Mouse (Mus musculus) limb, embryonic 14.5 days (tissue): ENCODE results near the gene Zfp366. TPM values are rescaled to one million over a fixed set of nuclear protein-coding genes. Genes with fewer than 3 reads are reported as not detected.

Source experiments
- ATAC-seq: fragments of 200-750 bp; cut with Nextera tagmentation; 2 replicates; pipeline ENCODE4 v1.8.0; 2017; ENCODE audit warnings: low read depth, moderate number of reproducible peaks, moderate TSS enrichment; ENCODE audit not compliant: low FRiP score
- DNase-seq: peaks from one replicate; pipeline ENCODE4 v3.0.0-alpha.2; 2015; ENCODE audit warnings: low spot score
- H3K27ac ChIP-seq: fragments of 300-500 bp; sonication (generic); replicated peaks from 2 replicates; pipeline ENCODE4 v1.5.1; 2014; ENCODE audit warnings: low read depth, mild to moderate bottlenecking, low read length, moderate library complexity, mixed read lengths
- H3K27me3 ChIP-seq: fragments of 300-500 bp; sonication (generic); 2 replicates; pipeline ENCODE4 v1.6.1; 2014; ENCODE audit warnings: low read length, mixed read lengths; ENCODE audit not compliant: control insufficient read depth, insufficient read depth
- H3K36me3 ChIP-seq: fragments of 300-500 bp; sonication (generic); 2 replicates; pipeline ENCODE4 v1.6.1; 2014; ENCODE audit warnings: mild to moderate bottlenecking, low read length, moderate library complexity, mixed read lengths; ENCODE audit not compliant: control insufficient read depth, insufficient read depth
- H3K4me1 ChIP-seq: fragments of 300-500 bp; sonication (generic); 2 replicates; pipeline ENCODE4 v1.6.1; 2014; ENCODE audit warnings: antibody characterized with exemption, low read length, mixed read lengths; ENCODE audit not compliant: control insufficient read depth, insufficient read depth
- H3K4me2 ChIP-seq: fragments of 300-500 bp; sonication (generic); replicated peaks from 2 replicates; pipeline ENCODE4 v1.6.1; 2014; ENCODE audit warnings: low read depth, mild to moderate bottlenecking, low read length, moderate library complexity; ENCODE audit not compliant: severe bottlenecking
- H3K4me3 ChIP-seq: fragments of 300-500 bp; sonication (generic); replicated peaks from 2 replicates; pipeline ENCODE4 v1.5.1; 2014; ENCODE audit warnings: low read length
- H3K9ac ChIP-seq: fragments of 300-500 bp; sonication (generic); 2 replicates; pipeline ENCODE4 v1.6.1; 2014; ENCODE audit warnings: mild to moderate bottlenecking, low read depth, low read length, moderate library complexity; ENCODE audit not compliant: severe bottlenecking
- H3K9me3 ChIP-seq: fragments of 300-500 bp; sonication (generic); 2 replicates; pipeline ENCODE4 v1.6.1; 2016; ENCODE audit warnings: low read length; ENCODE audit not compliant: control insufficient read depth
- POLR2A ChIP-seq: fragments of 200-500 bp; IDR thresholded peaks from 2 replicates; pipeline ENCODE4 v1.8.0; 2012; ENCODE audit warnings: inconsistent platforms, mild to moderate bottlenecking, moderate library complexity, borderline replicate concordance; ENCODE audit not compliant: insufficient read depth, insufficient read length; ENCODE audit errors: extremely low read depth
- whole genome bisulfite sequencing: fragments of 180-500 bp; shearing (Covaris S2); extraction: QIAGEN DNeasy Blood & Tissue Kit; methylation state at CpG from one replicate; pipeline ENCODE4 v1.1.7; 2014; 5-methylcytosine and 5-hydroxymethylcytosine counted together
- polyA plus RNA-seq, 2 experiments: library from polyadenylated mRNA; depleted of rRNA in 1 of 2; stranded (reverse) in 1 of 2; unstranded in 1 of 2; fragments of >200 nt; fragmentation: Nextera tagmentation in 1 of 2; extraction: Ambion mirVana in 1 of 2; gene quantifications; 2 replicates each; pipeline versions ENCODE4 v1.2.1 to v1.2.3; 2012 to 2014

Zfp366 gene
- polyA plus RNA-seq, 2 experiments = 0.73 to 2.5 TPM

- ATAC-seq = no peak
- Histone ChIP-seq H3K9ac (no peak overlapping the region), H3K4me2 (no peak overlapping the region), H3K9me3 (no peaks in the 10 kb centered on the region), H3K4me1 (peaks cover 16% of the 10 kb centered on the region), H3K27me3 (no peaks in the 10 kb centered on the region), H3K27ac (0 out of 2 replicates have a peak overlapping the region, but pooled peaks have one; percentile 6), H3K36me3 (no peaks in the 10 kb centered on the region), H3K4me3 (no peak overlapping the region)
- TF ChIP-seq POLR2A = no peak
- DNase-seq = no peak
- WGBS = 60% methylated on average over 20 of the region's 20 CpGs
Measured at GRCm38 (mm10) chr13:99235428-99236210, 51.0 kb downstream of the Zfp366 start.

GRCm38 (mm10) chr13:99236222-99236621 lies 51.6 kb downstream of the Zfp366 start:
- ATAC-seq (no peak), DNase-seq (no peak)
- no peak overlapping the region for H3K4me3 ChIP-seq
- peaks cover 18% of the 10 kb centered on the region for H3K4me1 ChIP-seq
- WGBS = 80% methylated on average over 2 of the region's 2 CpGs
- no peaks in the 10 kb centered on the region for H3K27me3 ChIP-seq
- no peak overlapping the region for H3K4me2 ChIP-seq
- no peaks in the 10 kb centered on the region for H3K36me3 ChIP-seq
- no peak for TF ChIP-seq POLR2A
- no peak overlapping the region for H3K9ac ChIP-seq
- H3K27ac ChIP-seq = peak overlapping the region; percentile 11; the same call in 1 of the 2 replicates
- H3K9me3 ChIP-seq = no peaks in the 10 kb centered on the region

DNA sequence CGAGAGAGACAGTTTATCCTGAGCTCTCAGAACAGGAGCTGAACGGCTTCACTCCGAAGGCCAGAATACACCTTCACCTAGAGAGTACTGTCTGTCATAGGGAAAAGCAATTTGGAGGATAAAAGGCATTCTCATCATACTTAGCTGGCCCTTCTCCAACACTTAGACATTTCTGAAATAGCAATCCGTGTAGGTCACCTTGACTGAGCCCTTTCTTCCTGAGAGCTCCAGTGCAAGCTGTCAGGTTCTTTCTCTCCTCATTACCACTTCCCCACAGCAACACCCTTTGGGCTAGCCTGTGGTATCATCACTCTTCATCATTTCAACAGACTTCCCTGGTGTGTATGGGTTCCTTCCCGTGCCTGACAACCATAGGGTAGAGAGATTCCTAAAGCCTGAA lies 52.5 kb downstream of the Zfp366 start:
- peak overlapping the region; percentile 11; the same call in 1 of the 2 replicates for H3K27ac ChIP-seq

DNA sequence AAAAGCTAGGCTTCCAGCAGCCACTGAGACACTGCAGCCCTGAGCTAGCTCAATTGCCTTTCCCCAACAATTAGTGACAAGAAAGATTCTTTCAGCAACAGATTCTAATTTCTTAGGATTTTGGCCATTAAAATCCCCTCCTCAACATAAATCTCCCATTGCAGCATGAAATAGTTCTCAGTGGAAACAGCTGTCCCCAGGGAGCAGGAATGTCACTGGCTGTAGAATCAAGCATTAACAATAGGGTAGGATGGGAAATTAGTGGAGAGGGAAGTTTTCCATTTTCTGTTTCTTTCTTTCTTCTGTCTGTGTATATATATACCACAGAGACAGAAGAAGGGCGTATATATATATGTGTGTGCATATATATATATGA lies 53.2 kb downstream of the Zfp366 start:
- DNase-seq (peak; percentile 29), ATAC-seq (no peak; the same call in 1 of the 2 replicates)
- no peaks in the 10 kb centered on the region for H3K27me3 ChIP-seq
- no peak overlapping the region for H3K4me3 ChIP-seq
- H3K4me2 ChIP-seq = no peak overlapping the region
- no peak overlapping the region for H3K27ac ChIP-seq
- no peak overlapping the region for H3K9ac ChIP-seq
- H3K9me3 ChIP-seq = no peaks in the 10 kb centered on the region
- no peak for TF ChIP-seq POLR2A
- no peaks in the 10 kb centered on the region for H3K36me3 ChIP-seq
- 86% methylated on average over 1 of the region's 1 CpGs for WGBS
- H3K4me1 ChIP-seq = peaks cover 18% of the 10 kb centered on the region

More for the DNA sequence above, 52.5 kb downstream of the Zfp366 start:
- WGBS = 75% methylated on average over 5 of the region's 5 CpGs
- no peaks in the 10 kb centered on the region for H3K27me3 ChIP-seq
- no peak overlapping the region for H3K4me3 ChIP-seq
- H3K36me3 ChIP-seq = no peaks in the 10 kb centered on the region
- H3K4me2 ChIP-seq = no peak overlapping the region
- ATAC-seq = no peak
- H3K9ac ChIP-seq = no peak overlapping the region
- peak; percentile 40 for DNase-seq
- no peak for TF ChIP-seq POLR2A
- H3K9me3 ChIP-seq = no peaks in the 10 kb centered on the region
- H3K4me1 ChIP-seq = peaks cover 18% of the 10 kb centered on the region

DNA sequence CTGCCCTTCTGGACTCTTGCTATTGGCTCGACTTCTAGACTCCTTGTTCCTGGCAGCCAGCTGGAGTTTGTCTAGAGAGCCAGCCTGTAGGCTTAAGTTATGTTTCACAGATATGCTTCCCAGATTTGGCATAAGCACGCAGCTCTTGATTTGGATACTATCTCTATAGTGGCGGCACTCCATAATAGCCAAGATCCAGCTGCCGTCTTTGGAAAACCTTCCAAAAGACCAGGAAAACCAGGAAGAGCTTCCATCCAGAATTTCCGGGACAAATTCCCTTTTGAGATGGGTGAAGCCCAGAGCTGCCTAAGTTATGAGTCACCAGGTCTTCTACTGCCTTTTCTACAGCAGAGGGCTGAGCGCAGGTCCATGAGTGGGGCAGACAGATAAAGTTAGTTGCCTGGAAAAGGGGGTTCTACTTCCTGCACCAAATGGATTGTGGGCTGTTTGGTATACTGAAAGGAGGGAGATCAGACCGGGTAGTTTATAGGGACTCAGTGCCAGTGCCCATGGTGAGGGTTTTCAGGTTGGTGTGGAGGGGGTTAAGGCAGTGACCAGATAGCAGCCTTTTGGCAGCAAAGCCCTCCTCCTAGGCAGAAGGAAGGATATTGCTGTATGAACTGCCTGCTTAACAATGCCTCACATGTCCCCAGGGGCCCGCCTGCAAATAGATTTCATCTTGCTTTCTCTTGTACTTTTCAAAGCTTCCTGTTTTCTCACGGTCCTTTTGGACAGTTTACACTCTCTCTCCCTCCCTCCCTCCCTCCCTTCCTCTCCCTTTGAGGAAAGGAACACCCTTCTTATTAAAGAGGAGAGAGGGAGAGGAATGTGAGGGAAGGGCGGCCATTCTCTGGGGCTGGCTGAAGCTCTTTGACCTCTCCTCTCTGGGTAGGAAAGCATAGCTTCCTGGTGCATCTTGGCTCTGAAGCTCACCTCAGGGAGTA lies 53.9 kb downstream of the Zfp366 start:
- H3K9me3 ChIP-seq = no peaks in the 10 kb centered on the region
- no peak for TF ChIP-seq POLR2A
- WGBS = 47% methylated on average over 10 of the region's 10 CpGs
- DNase-seq = peak; percentile 58
- peak; percentile 31 for ATAC-seq
- H3K4me1 ChIP-seq = peaks cover 18% of the 10 kb centered on the region
- H3K36me3 ChIP-seq = no peaks in the 10 kb centered on the region
- H3K4me2 ChIP-seq = no peak overlapping the region
- H3K27ac ChIP-seq = peak overlapping the region; percentile 26; the same call in 1 of the 2 replicates
- no peaks in the 10 kb centered on the region for H3K27me3 ChIP-seq
- no peak overlapping the region for H3K4me3 ChIP-seq
- no peak overlapping the region for H3K9ac ChIP-seq
